Mouse (Mus musculus): ENCODE measurements around the gene Hs1bp3. TPM values are rescaled to one million over a fixed set of nuclear protein-coding genes. Genes with fewer than 3 reads are reported as not detected.

Hs1bp3 gene
- total RNA-seq, 1 experiment from 2014 or later = 7.7 TPM

- no peak for ATAC-seq (replicated peaks in 1 of 2; ENCODE audit: insufficient read depth in 1 of 2, low FRiP score in 2 of 2, low TSS enrichment in 1 of 2, low read depth in 1 of 2, poor library complexity in 2 of 2, severe bottlenecking in 2 of 2)
Observed at GRCm38 (mm10) chr12:8372511-8373180, 59.4 kb downstream of the Hs1bp3 start.

- no peak for ATAC-seq (replicated peaks in 1 of 2; ENCODE audit: insufficient read depth in 1 of 2, low FRiP score in 2 of 2, low TSS enrichment in 1 of 2, low read depth in 1 of 2, poor library complexity in 2 of 2, severe bottlenecking in 2 of 2)
Observed at GRCm38 (mm10) chr12:8373741-8374140, 60.5 kb downstream of the Hs1bp3 start.

GRCm38 (mm10) chr12:8377169-8377568, 63.9 kb downstream of the Hs1bp3 start:
- ATAC-seq (replicated peaks in 1 of 2; ENCODE audit: insufficient read depth in 1 of 2, low FRiP score in 2 of 2, low TSS enrichment in 1 of 2, low read depth in 1 of 2, poor library complexity in 2 of 2, severe bottlenecking in 2 of 2) = no peak

DNA sequence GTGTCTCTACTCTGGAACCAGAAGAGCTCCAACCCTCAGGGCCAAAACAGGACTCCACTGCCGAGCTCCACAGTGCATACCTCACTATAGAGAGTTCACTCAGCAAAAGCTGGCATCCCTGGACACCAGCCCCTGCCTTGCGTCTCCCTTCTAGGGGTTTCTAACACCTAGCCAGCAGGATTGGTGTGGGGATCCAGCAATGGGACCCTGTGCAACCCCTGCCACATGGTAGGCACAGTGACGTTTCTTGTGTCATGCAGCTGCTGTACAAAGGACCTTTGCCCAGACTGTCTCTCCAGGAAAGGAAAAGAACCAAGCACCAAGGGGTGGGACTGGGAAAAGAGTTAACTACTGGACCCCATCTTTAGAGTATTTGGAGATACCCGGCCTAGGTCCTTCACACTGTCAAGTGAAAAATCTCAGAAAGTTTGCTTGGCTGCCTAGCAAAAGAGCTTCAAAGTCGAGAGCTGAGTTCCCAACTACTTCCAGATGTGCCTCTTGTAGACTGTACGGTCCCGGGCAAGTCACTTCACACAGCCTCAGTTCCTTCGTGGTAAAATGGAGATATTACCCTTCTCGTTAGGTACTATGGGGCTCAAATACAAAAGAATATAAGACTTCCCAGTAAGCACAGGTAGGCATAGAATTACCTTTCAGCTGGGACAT, 64.9 kb downstream of the Hs1bp3 start:
- ATAC-seq (replicated peaks in 1 of 2; ENCODE audit: insufficient read depth in 1 of 2, low FRiP score in 2 of 2, low TSS enrichment in 1 of 2, low read depth in 1 of 2, poor library complexity in 2 of 2, severe bottlenecking in 2 of 2) = no peak

- peak; percentile 37 to 51; a peak in 2 of 4 replicates for ATAC-seq (replicated peaks in 1 of 2; ENCODE audit: insufficient read depth in 1 of 2, low FRiP score in 2 of 2, low TSS enrichment in 1 of 2, low read depth in 1 of 2, poor library complexity in 2 of 2, severe bottlenecking in 2 of 2)
Observed at GRCm38 (mm10) chr12:8379795-8380521, 66.7 kb downstream of the Hs1bp3 start.

GRCm38 (mm10) chr12:8380944-8381343, 67.7 kb downstream of the Hs1bp3 start:
- no peak for ATAC-seq (replicated peaks in 1 of 2; ENCODE audit: insufficient read depth in 1 of 2, low FRiP score in 2 of 2, low TSS enrichment in 1 of 2, low read depth in 1 of 2, poor library complexity in 2 of 2, severe bottlenecking in 2 of 2)

DNA sequence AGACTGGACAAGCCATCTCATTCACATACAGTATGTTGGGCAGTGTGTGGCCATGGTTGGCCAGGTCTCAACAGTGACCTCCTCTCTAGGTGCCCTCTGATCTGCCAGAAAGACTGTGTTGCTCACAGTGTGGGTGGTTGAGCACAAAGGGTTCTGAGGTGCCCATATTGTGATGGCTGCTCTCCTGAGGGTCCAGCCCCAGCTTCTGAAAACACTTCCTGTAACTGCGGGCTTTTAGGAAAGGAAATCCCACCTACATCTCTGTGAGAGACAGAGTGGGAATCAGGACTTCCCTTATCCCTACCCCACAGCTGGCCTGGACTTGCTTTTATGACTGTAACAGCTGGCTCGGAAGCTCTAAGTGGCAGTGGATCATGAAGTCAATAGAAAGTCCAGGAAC, 68.7 kb downstream of the Hs1bp3 start:
- ATAC-seq (replicated peaks in 1 of 2; ENCODE audit: insufficient read depth in 1 of 2, low FRiP score in 2 of 2, low TSS enrichment in 1 of 2, low read depth in 1 of 2, poor library complexity in 2 of 2, severe bottlenecking in 2 of 2) = no peak

- ATAC-seq (replicated peaks in 1 of 2; ENCODE audit: insufficient read depth in 1 of 2, low FRiP score in 2 of 2, low TSS enrichment in 1 of 2, low read depth in 1 of 2, poor library complexity in 2 of 2, severe bottlenecking in 2 of 2) = no peak
Observed at GRCm38 (mm10) chr12:8383822-8384221, 70.6 kb downstream of the Hs1bp3 start.

GRCm38 (mm10) chr12:8386451-8387011, 73.3 kb downstream of the Hs1bp3 start:
- ATAC-seq (replicated peaks in 1 of 2; ENCODE audit: insufficient read depth in 1 of 2, low FRiP score in 2 of 2, low TSS enrichment in 1 of 2, low read depth in 1 of 2, poor library complexity in 2 of 2, severe bottlenecking in 2 of 2) = 0 out of 4 replicates have a peak, but pooled peaks of 1 of the 2 experiments have one; percentile 21

- ATAC-seq (replicated peaks in 1 of 2; ENCODE audit: insufficient read depth in 1 of 2, low FRiP score in 2 of 2, low TSS enrichment in 1 of 2, low read depth in 1 of 2, poor library complexity in 2 of 2, severe bottlenecking in 2 of 2) = no peak
Observed at GRCm38 (mm10) chr12:8387281-8387680, 74.0 kb downstream of the Hs1bp3 start.

DNA sequence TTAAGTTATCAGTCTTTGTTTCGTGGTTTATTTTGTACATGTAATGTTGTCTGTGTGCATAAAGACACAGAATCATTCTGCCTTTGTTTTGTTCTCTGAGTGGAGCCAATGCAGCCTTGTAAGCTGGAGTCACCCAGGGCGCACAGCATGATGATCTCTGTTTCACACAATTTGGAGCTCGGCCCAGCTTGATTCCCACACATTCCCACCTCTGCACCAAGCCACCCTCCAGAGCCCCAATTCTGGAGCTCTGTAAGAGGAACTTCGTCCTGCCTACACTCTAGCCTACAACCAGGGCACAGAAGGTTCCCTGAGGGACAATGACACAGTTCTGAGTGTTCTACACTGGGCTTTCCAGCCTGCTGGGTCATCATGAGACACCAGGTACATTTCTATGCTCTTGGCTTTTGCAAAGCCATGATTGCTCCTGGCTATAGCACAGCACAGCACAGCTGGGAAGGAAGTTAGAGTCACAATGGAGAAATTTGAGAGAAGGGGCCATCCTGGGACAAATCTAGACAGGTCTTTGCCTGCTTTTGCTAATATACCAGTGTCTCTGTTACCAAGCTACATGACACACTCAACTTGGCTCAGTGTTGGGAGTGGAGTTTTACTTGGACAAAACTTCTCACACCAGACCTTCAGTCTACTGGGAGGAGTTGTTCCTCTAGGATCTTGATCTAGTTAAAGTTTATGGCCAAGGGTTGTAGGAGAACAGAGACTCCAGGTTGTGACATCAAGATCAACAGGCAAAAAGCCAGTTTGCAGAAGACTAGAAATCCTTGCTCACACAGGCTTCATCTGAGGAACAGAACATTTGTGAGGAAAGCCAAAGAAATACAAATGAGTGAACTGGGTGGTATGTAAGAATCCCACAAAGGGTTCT, 75.5 kb downstream of the Hs1bp3 start:
- ATAC-seq (replicated peaks in 1 of 2; ENCODE audit: insufficient read depth in 1 of 2, low FRiP score in 2 of 2, low TSS enrichment in 1 of 2, low read depth in 1 of 2, poor library complexity in 2 of 2, severe bottlenecking in 2 of 2) = no peak

- ATAC-seq (replicated peaks in 1 of 2; ENCODE audit: insufficient read depth in 1 of 2, low FRiP score in 2 of 2, low TSS enrichment in 1 of 2, low read depth in 1 of 2, poor library complexity in 2 of 2, severe bottlenecking in 2 of 2) = no peak
Observed at GRCm38 (mm10) chr12:8393226-8393625, 80.0 kb downstream of the Hs1bp3 start.

Other genes starting within 250 kb of the Hs1bp3 start
- gene Ldah, start 105.3 kb upstream of the Hs1bp3 start, total RNA-seq (2017) = 43.9 and 46.1 TPM in 2 replicates
- not detected in 2 replicates for gene Gdf7, start 11.5 kb upstream of the Hs1bp3 start, total RNA-seq (2017)
- gene Rhob, start 186.6 kb downstream of the Hs1bp3 start, total RNA-seq (2017) = 66.2 and 68.6 TPM in 2 replicates